Mouse (Mus musculus) kidney, adult 10 weeks (tissue): ENCODE measurements around the gene Itgb3. TPM values are rescaled to one million over a fixed set of nuclear protein-coding genes. Genes with fewer than 3 reads are reported as not detected.

ENCODE experiments used
- polyA plus RNA-seq: library from polyadenylated mRNA; stranded (reverse); fragments of 350-450 nt; fragmentation: Illumina TruSeq; extraction: RNeasy Lipid Tissue Mini Kit (QIAGEN cat#74804); gene quantifications from one replicate; pipeline ENCODE4 v1.2.3, GENCODE M21; 2014; ENCODE audit warnings: low read depth, low replicate concordance

Itgb3 gene
- polyA plus RNA-seq, result 0.77 TPM

DNA sequence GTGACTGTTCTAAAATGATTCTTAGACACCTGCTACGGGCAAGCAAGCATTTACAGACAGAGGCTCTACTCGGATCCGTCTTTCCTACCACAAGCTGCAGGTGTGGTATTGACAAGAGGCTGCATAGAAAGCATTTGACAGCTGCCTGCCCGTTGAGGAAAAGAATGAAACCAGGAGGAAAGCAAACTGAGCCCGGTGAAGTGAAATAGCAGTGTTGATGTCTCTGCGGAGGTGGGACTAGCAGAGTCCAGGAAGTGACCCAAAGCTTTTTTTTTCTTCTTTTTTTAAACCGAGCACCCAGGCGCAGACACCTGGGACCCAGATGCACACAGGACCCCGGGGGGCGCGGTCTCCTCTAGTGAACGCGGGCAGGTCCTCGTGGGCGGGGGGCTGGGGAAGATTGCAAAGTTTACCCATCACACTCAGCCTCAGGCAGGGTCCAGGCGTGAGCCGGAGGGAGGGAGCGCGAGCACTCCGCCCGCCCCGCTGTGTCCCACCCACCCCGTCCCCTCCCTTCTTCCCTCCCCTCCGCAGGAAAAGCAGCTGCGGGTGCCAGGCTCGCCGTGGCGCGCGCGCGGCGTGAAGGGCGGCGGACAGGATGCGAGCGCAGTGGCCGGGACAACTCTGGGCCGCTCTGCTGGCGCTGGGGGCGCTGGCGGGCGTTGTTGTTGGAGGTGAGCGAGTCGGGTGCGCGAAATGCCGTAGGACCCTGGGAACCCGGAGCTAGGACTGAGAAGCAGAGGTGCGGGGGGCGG, at the start of gene Itgb3:
TSS of gene Itgb3 (plus strand) at position 510 of the 755 bp plus-strand sequence.

GRCm38 (mm10) chr11:104685548-104685947, 77.7 kb downstream of the Itgb3 start, which contains the start of gene Gm11639:
Gene Gm11639, plus strand, starts transcription at chr11:104685707.

Other genes starting within 250 kb of the Itgb3 start
- 20.2 TPM for gene Kansl1, start 139.1 kb upstream of the Itgb3 start, polyA plus RNA-seq
- gene Cdc27, start 57.4 kb upstream of the Itgb3 start, polyA plus RNA-seq, result 58.4 TPM
- gene Myl4, start 57.3 kb upstream of the Itgb3 start, polyA plus RNA-seq, result 0.77 TPM
- 0.04 TPM for gene Gm11639, start 77.7 kb downstream of the Itgb3 start, polyA plus RNA-seq